Mouse (Mus musculus) CH12.LX (cell line): ENCODE measurements around the gene Tmem167b. TPM values are rescaled to one million over a fixed set of nuclear protein-coding genes. Genes with fewer than 3 reads are reported as not detected.
A peak's percentile ranks its signal among the peaks of the same experiment; 100 is the strongest.

Experiments
- DNase-seq: peaks from one replicate; pipeline ENCODE4 v3.0.0-alpha.2; 2013; ENCODE audit errors: extremely low read depth
- H3K27ac ChIP-seq: 2 replicates; pipeline ENCODE4 v1.5.1; 2012; ENCODE audit warnings: low read depth, mild to moderate bottlenecking, control low read depth, moderate library complexity; ENCODE audit not compliant: insufficient read depth
- H3K27me3 ChIP-seq: replicated peaks from 2 replicates; pipeline ENCODE3; 2012; ENCODE audit warnings: inconsistent platforms
- H3K36me3 ChIP-seq, 2 experiments: replicated peaks in 1 of 2; 2 replicates each; pipeline versions ENCODE3 to v1.6.1; 2012; ENCODE audit warnings: inconsistent platforms in 1 of 2, low read length in 1 of 2, mild to moderate bottlenecking in 1 of 2, mixed read lengths in 1 of 2, moderate library complexity in 1 of 2; ENCODE audit not compliant: control insufficient read depth in 1 of 2, insufficient read depth in 1 of 2
- H3K4me1 ChIP-seq, 2 experiments: 2 replicates each; pipeline ENCODE4 v1.6.1; 2012; ENCODE audit warnings: inconsistent platforms in 1 of 2, moderate library complexity in 1 of 2; ENCODE audit not compliant: insufficient read depth in 2 of 2, control insufficient read depth in 1 of 2
- H3K4me2 ChIP-seq: 2 replicates; pipeline ENCODE4 v1.6.1; 2012; ENCODE audit warnings: low read depth, mild to moderate bottlenecking, control low read depth; ENCODE audit not compliant: poor library complexity, insufficient read depth, severe bottlenecking
- H3K4me3 ChIP-seq, 3 experiments: fragments of 150-350 bp in 1 of 3; sonication (generic) in 1 of 3; replicated peaks in 1 of 3; 2 replicates each; pipeline versions ENCODE3 to v1.5.1; 2011 to 2012; ENCODE audit warnings: low read depth in 2 of 3, low read length in 2 of 3, mild to moderate bottlenecking in 2 of 3, moderate library complexity in 2 of 3, control low read depth in 1 of 3, improper control_type of control experiment in 1 of 3, inconsistent platforms in 1 of 3, mixed read lengths in 1 of 3; ENCODE audit not compliant: poor library complexity in 1 of 3
- H3K79me2 ChIP-seq: replicated peaks from 2 replicates; pipeline ENCODE4 v1.6.1; 2012; ENCODE audit warnings: mild to moderate bottlenecking, moderate library complexity; ENCODE audit not compliant: control insufficient read depth, poor library complexity, insufficient read depth, severe bottlenecking; ENCODE audit errors: extremely low read depth
- H3K9ac ChIP-seq: 2 replicates; pipeline ENCODE4 v1.6.1; 2012; ENCODE audit warnings: low read depth, mild to moderate bottlenecking, control low read depth, moderate library complexity; ENCODE audit not compliant: insufficient read depth
- H3K9me3 ChIP-seq: replicated peaks from 2 replicates; pipeline ENCODE3; 2012; ENCODE audit warnings: low read length, inconsistent platforms, mixed read lengths
- CTCF ChIP-seq, 2 experiments: IDR thresholded peaks in 1 of 2; conservative IDR thresholded peaks in 1 of 2; 2 replicates each; pipeline ENCODE4 v1.5.1; 2011 to 2012; ENCODE audit warnings: low read depth in 2 of 2, low read length in 2 of 2, improper control_type of control experiment in 1 of 2, inconsistent platforms in 1 of 2, mild to moderate bottlenecking in 1 of 2, moderate library complexity in 1 of 2
- E2F4 ChIP-seq: IDR thresholded peaks from 2 replicates; pipeline ENCODE4 v1.6.1; 2011; ENCODE audit warnings: low read depth, low read length, improper control_type of control experiment; ENCODE audit not compliant: insufficient replicate concordance
- ELF1 ChIP-seq: IDR thresholded peaks from 2 replicates; pipeline ENCODE4 v1.6.1; 2014; ENCODE audit warnings: low read depth, mild to moderate bottlenecking, inconsistent platforms, low read length, improper control_type of control experiment
- EP300 ChIP-seq: IDR thresholded peaks from 2 replicates; pipeline ENCODE4 v1.6.1; 2011; ENCODE audit warnings: low read length, improper control_type of control experiment
- HCFC1 ChIP-seq: IDR thresholded peaks from 2 replicates; pipeline ENCODE4 v1.6.1; 2012; ENCODE audit warnings: low read depth, mild to moderate bottlenecking, inconsistent platforms, low read length, improper control_type of control experiment
- IRF4 ChIP-seq: IDR thresholded peaks from 2 replicates; pipeline ENCODE4 v1.6.1; 2014; ENCODE audit warnings: low read depth, mild to moderate bottlenecking, inconsistent platforms, low read length, improper control_type of control experiment
- JUN ChIP-seq: IDR thresholded peaks from 2 replicates; pipeline ENCODE4 v1.6.1; 2011; ENCODE audit warnings: low read depth, mild to moderate bottlenecking, low read length, improper control_type of control experiment, moderate library complexity; ENCODE audit not compliant: insufficient read depth
- JUND ChIP-seq: conservative IDR thresholded peaks from 2 replicates; pipeline ENCODE4 v1.6.1; 2011; ENCODE audit warnings: low read depth, low read length, improper control_type of control experiment
- MAX ChIP-seq: IDR thresholded peaks from 2 replicates; pipeline ENCODE4 v1.6.1; 2011; ENCODE audit warnings: low read length, improper control_type of control experiment
- MAZ ChIP-seq: IDR thresholded peaks from 2 replicates; pipeline ENCODE4 v1.6.1; 2012; ENCODE audit warnings: low read depth, mild to moderate bottlenecking, inconsistent platforms, low read length, improper control_type of control experiment, moderate library complexity
- MEF2A ChIP-seq: IDR thresholded peaks from 2 replicates; pipeline ENCODE4 v1.6.1; 2014; ENCODE audit warnings: low read depth, mild to moderate bottlenecking, inconsistent platforms, low read length, improper control_type of control experiment, borderline replicate concordance
- MXI1 ChIP-seq: IDR thresholded peaks from 2 replicates; pipeline ENCODE4 v1.6.1; 2011; ENCODE audit warnings: mild to moderate bottlenecking, low read depth, low read length, improper control_type of control experiment
- NELFE ChIP-seq: IDR thresholded peaks from 2 replicates; pipeline ENCODE4 v1.6.1; 2011; ENCODE audit warnings: low read depth, low read length, improper control_type of control experiment
- PAX5 ChIP-seq: IDR thresholded peaks from 2 replicates; pipeline ENCODE4 v1.6.1; 2012; ENCODE audit warnings: low read length, inconsistent platforms, mixed read lengths
- POLR2AphosphoS2 ChIP-seq: IDR thresholded peaks from 2 replicates; pipeline ENCODE4 v1.6.1; 2011; ENCODE audit warnings: low read depth, low read length, improper control_type of control experiment
- RAD21 ChIP-seq: IDR thresholded peaks from 2 replicates; pipeline ENCODE4 v1.6.1; 2011; ENCODE audit warnings: low read depth, mild to moderate bottlenecking, low read length, improper control_type of control experiment, moderate library complexity
- RCOR1 ChIP-seq: conservative IDR thresholded peaks from 2 replicates; pipeline ENCODE4 v1.6.1; 2012; ENCODE audit warnings: low read depth, mild to moderate bottlenecking, inconsistent platforms, low read length, improper control_type of control experiment
- TBP ChIP-seq: conservative IDR thresholded peaks from 2 replicates; pipeline ENCODE4 v1.6.1; 2011; ENCODE audit warnings: low read depth, low read length, improper control_type of control experiment
- TCF12 ChIP-seq: IDR thresholded peaks from 2 replicates; pipeline ENCODE4 v1.6.1; 2014; ENCODE audit warnings: low read depth, mild to moderate bottlenecking, inconsistent platforms, low read length, improper control_type of control experiment
- ZC3H11A ChIP-seq: IDR thresholded peaks from 2 replicates; pipeline ENCODE4 v1.6.1; 2012; ENCODE audit warnings: low read depth, mild to moderate bottlenecking, inconsistent platforms, low read length, improper control_type of control experiment
- ZKSCAN1 ChIP-seq: IDR thresholded peaks from 2 replicates; pipeline ENCODE4 v1.6.1; 2012; ENCODE audit warnings: low read depth, inconsistent platforms, low read length, improper control_type of control experiment, borderline replicate concordance
- dilution Hi-C: fragments of 300-500 bp; cut with MboI; formaldehyde crosslinking; loops from 2 replicates; pipeline ENCODE4 v1.14.3; 2020; ENCODE audit warnings: low sequenced_read_pairs; ENCODE audit not compliant: extremely low pct_unique_long_range_greater_than_20kb, extremely low pct_ligation_motif_present
- in situ Hi-C: fragments of 300-500 bp; cut with MboI; formaldehyde crosslinking; loops from 3 replicates; pipeline ENCODE4 v1.14.3; 2019; ENCODE audit warnings: low sequenced_read_pairs, low pct_ligation_motif_present, low pct_unique_long_range_greater_than_20kb, mixed read lengths
- polyA plus RNA-seq: library from polyadenylated mRNA; unstranded; fragments of >175 nt; gene quantifications from 2 replicates; pipeline ENCODE4 v1.2.1, GENCODE M21; 2012; ENCODE audit warnings: low read depth; ENCODE audit not compliant: insufficient read length
- total RNA-seq, 2 experiments: library from RNA; depleted of rRNA; stranded (reverse); fragments of 300-350 nt in 1 of 2; fragments of >200 nt in 1 of 2; gene quantifications; 2 replicates each; pipeline ENCODE4 v1.2.3; 2012 to 2014

The Tmem167b gene
- total and polyA plus RNA-seq, 3 experiments: 11.3 to 18.7 (median 13.1) TPM

DNA sequence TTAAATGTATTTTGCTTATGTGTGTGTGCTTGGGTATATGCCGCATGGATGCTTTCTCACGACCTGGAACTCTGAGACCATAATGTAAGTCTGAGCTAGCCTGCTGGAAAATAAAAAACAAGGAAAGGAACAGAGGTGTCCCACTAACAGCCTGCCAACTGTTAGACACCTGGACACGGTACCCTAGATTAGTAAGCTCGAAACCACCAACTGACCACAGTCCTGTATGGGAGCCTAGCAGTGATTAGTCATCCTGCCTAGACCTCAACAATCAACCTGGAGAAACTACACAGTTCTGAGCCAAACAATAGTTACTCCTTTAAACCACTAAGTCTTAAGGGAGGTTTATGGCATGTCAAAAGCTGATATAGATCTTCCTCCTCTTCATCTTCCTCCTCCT lies 38.9 kb downstream of the Tmem167b start:
- Histone ChIP-seq H3K4me2 (no peak overlapping the region; the same call in 1 of the 2 replicates), H3K4me3 (no peak overlapping the region), H3K27me3 (peaks cover 10% of the 10 kb centered on the region), H3K9ac (no peak overlapping the region)
- dilution Hi-C loops: no loop called here
- no peak for TF ChIP-seq MXI1
- TF ChIP-seq ELF1: no peak
- no peak for TF ChIP-seq E2F4
- TF ChIP-seq EP300: peak; percentile 78
- peak; percentile 46; the same call in 1 of the 2 replicates for TF ChIP-seq JUND
- peak; percentile 80 for TF ChIP-seq IRF4
- peak; percentile 39; the same call in 1 of the 2 replicates for TF ChIP-seq HCFC1
- TF ChIP-seq JUN: peak; percentile 57; the same call in 1 of the 2 replicates
- TF ChIP-seq, all 38 proteins: peak for 5
- in situ Hi-C loops: no loop called here
- no peaks in the 10 kb centered on the region for H3K36me3 ChIP-seq
- no peaks in the 10 kb centered on the region for H3K79me2 ChIP-seq
- peaks cover 3% of the 10 kb centered on the region for H3K9me3 ChIP-seq
- H3K4me1 ChIP-seq: peaks cover 0 to 3% of the 10 kb centered on the region in 2 experiments; a peak in 1 of 4 replicates
- no peak for DNase-seq
- H3K27ac ChIP-seq: no peak overlapping the region

GRCm38 (mm10) chr3:108518276-108518675 lies 44.0 kb downstream of the Tmem167b start:
- DNase-seq: no peak
- dilution Hi-C loops: no loop called here
- H3K36me3 ChIP-seq: no peaks in the 10 kb centered on the region
- in situ Hi-C loops: no loop called here
- H3K4me2 ChIP-seq: no peak overlapping the region
- TF ChIP-seq ZC3H11A: no peak
- TF ChIP-seq CTCF (conservative IDR thresholded peaks at IDR 0.05 in 1 of 2, IDR thresholded peaks at IDR 0.05 in 1 of 2; ENCODE audit: low read depth in 2 of 2, low read length in 2 of 2): no peak
- no peak for TF ChIP-seq POLR2AphosphoS2
- TF ChIP-seq IRF4: no peak
- no peak for TF ChIP-seq JUND
- TF ChIP-seq TBP: no peak
- no peak for TF ChIP-seq E2F4
- TF ChIP-seq RAD21: no peak
- TF ChIP-seq MAZ: no peak
- TF ChIP-seq RCOR1: no peak
- TF ChIP-seq PAX5: no peak
- no peak for TF ChIP-seq NELFE
- TF ChIP-seq MAX: no peak
- no peak for TF ChIP-seq MEF2A
- no peak for TF ChIP-seq ZKSCAN1
- TF ChIP-seq JUN: no peak
- no peak for TF ChIP-seq TCF12
- no peak overlapping the region for H3K4me3 ChIP-seq
- H3K9me3 ChIP-seq: no peaks in the 10 kb centered on the region
- no peaks in the 10 kb centered on the region for H3K4me1 ChIP-seq
- H3K27me3 ChIP-seq: peaks cover 7% of the 10 kb centered on the region
- no peaks in the 10 kb centered on the region for H3K79me2 ChIP-seq
- no peak overlapping the region for H3K9ac ChIP-seq
- no peak overlapping the region for H3K27ac ChIP-seq
